Mouse (Mus musculus) small intestine, adult 2 months (tissue): ENCODE results near the gene Sec23b. TPM values are rescaled to one million over a fixed set of nuclear protein-coding genes. Genes with fewer than 3 reads are reported as not detected.
A peak's percentile ranks its signal among the peaks of the same experiment; 100 is the strongest.

ENCODE experiments used
- H3K27ac ChIP-seq: fragments of 200-500 bp; 2 replicates; pipeline ENCODE4 v1.5.1; 2012; ENCODE audit warnings: low read depth, low read length, control low read depth, inconsistent platforms; ENCODE audit not compliant: insufficient read depth
- H3K27me3 ChIP-seq: fragments of 200-500 bp; 2 replicates; pipeline ENCODE4 v1.6.1; 2012; ENCODE audit warnings: mild to moderate bottlenecking, moderate library complexity, low read length, inconsistent platforms; ENCODE audit not compliant: control insufficient read depth, insufficient read depth
- H3K36me3 ChIP-seq: fragments of 200-500 bp; 2 replicates; pipeline ENCODE4 v1.6.1; 2012; ENCODE audit warnings: mild to moderate bottlenecking, low read length, control low read depth, inconsistent platforms; ENCODE audit not compliant: control insufficient read depth, insufficient read depth
- H3K4me1 ChIP-seq: fragments of 200-500 bp; 2 replicates; pipeline ENCODE4 v1.6.1; 2012; ENCODE audit warnings: low read length, inconsistent platforms, mixed read lengths; ENCODE audit not compliant: control insufficient read depth, insufficient read depth, insufficient read length
- H3K4me3 ChIP-seq: fragments of 200-500 bp; 2 replicates; pipeline ENCODE4 v1.5.1; 2012; ENCODE audit warnings: low read depth, mild to moderate bottlenecking, control low read depth, inconsistent platforms, low read length, moderate library complexity
- CTCF ChIP-seq: fragments of 200-500 bp; IDR thresholded peaks from 2 replicates; pipeline ENCODE4 v1.5.1; 2012; ENCODE audit warnings: low read depth, mild to moderate bottlenecking, control low read depth, inconsistent platforms, low read length, moderate library complexity, mixed read lengths; ENCODE audit not compliant: insufficient replicate concordance, insufficient read length; ENCODE audit errors: extremely low read depth
- POLR2A ChIP-seq: fragments of 200-500 bp; IDR thresholded peaks from 2 replicates; pipeline ENCODE4 v1.6.1; 2012; ENCODE audit warnings: low read depth, mild to moderate bottlenecking, control low read depth, inconsistent platforms, low read length, moderate library complexity
- WGBS: fragments of 180-500 bp; shearing (Covaris S2); methylation state at CpG from one replicate; pipeline ENCODE4 v1.1.7; 2018; 5-methylcytosine and 5-hydroxymethylcytosine counted together
- polyA plus RNA-seq: library from polyadenylated mRNA; depleted of rRNA; stranded (reverse); fragments of >200 nt; gene quantifications from 2 replicates; pipeline ENCODE4 v1.2.3, GENCODE M21; 2012

The Sec23b gene
- polyA plus RNA-seq, 1 experiment = 36.5 TPM

- H3K36me3 ChIP-seq = peaks cover 39% of the 10 kb centered on the region
- no peak for TF ChIP-seq CTCF
- no peak for TF ChIP-seq POLR2A
- H3K4me1 ChIP-seq = peaks cover 5% of the 10 kb centered on the region; the same call in 1 of the 2 replicates
- H3K4me3 ChIP-seq = no peak overlapping the region
- H3K27me3 ChIP-seq = no peaks in the 10 kb centered on the region
- WGBS = 83% methylated on average over 4 of the region's 4 CpGs
- H3K27ac ChIP-seq = no peak overlapping the region
These were observed 14.8 kb upstream of the Sec23b start for GRCm38 (mm10) chr2:144541246-144541645.

- WGBS = 90% methylated on average over 6 of the region's 6 CpGs
- Histone ChIP-seq H3K4me1 (peaks cover 5% of the 10 kb centered on the region; the same call in 1 of the 2 replicates), H3K36me3 (peaks cover 23% of the 10 kb centered on the region), H3K4me3 (no peak overlapping the region), H3K27me3 (no peaks in the 10 kb centered on the region), H3K27ac (no peak overlapping the region)
- no peak for TF ChIP-seq POLR2A
- no peak for TF ChIP-seq CTCF
These were observed 12.4 kb upstream of the Sec23b start for GRCm38 (mm10) chr2:144543670-144544069.

GRCm38 (mm10) chr2:144544630-144545029 lies 11.4 kb upstream of the Sec23b start:
- WGBS = 39% methylated on average over 6 of the region's 6 CpGs
- Histone ChIP-seq H3K4me3 (no peak overlapping the region), H3K27me3 (no peaks in the 10 kb centered on the region), H3K27ac (no peak overlapping the region), H3K36me3 (peaks cover 14% of the 10 kb centered on the region), H3K4me1 (peaks cover 5% of the 10 kb centered on the region; the same call in 1 of the 2 replicates)
- TF ChIP-seq CTCF = no peak
- TF ChIP-seq POLR2A = no peak

GRCm38 (mm10) chr2:144545061-144545460 lies 11.0 kb upstream of the Sec23b start:
- Histone ChIP-seq H3K4me1 (peaks cover 5% of the 10 kb centered on the region; the same call in 1 of the 2 replicates), H3K27me3 (no peaks in the 10 kb centered on the region), H3K27ac (no peak overlapping the region), H3K36me3 (peaks cover 12% of the 10 kb centered on the region), H3K4me3 (no peak overlapping the region)
- TF ChIP-seq POLR2A = no peak
- no peak for TF ChIP-seq CTCF
- 38% methylated on average over 2 of the region's 2 CpGs for WGBS

- no peak overlapping the region for H3K27ac ChIP-seq
- H3K36me3 ChIP-seq = peaks cover 11% of the 10 kb centered on the region
- peaks cover 5% of the 10 kb centered on the region; the same call in 1 of the 2 replicates for H3K4me1 ChIP-seq
- H3K27me3 ChIP-seq = no peaks in the 10 kb centered on the region
- H3K4me3 ChIP-seq = no peak overlapping the region
- WGBS = 22% methylated on average over 1 of the region's 1 CpGs
- TF ChIP-seq CTCF = no peak
- TF ChIP-seq POLR2A = no peak
These were observed 10.5 kb upstream of the Sec23b start for GRCm38 (mm10) chr2:144545481-144545880.

GRCm38 (mm10) chr2:144547559-144547958 lies 8.5 kb upstream of the Sec23b start:
- H3K36me3 ChIP-seq = peaks cover 7% of the 10 kb centered on the region

GRCm38 (mm10) chr2:144550529-144550928 lies 5.5 kb upstream of the Sec23b start, which contains the start of gene Rbbp9:
Gene Rbbp9, minus strand, starts transcription at chr2:144550869.
- Histone ChIP-seq H3K27me3 (no peaks in the 10 kb centered on the region), H3K4me1 (peaks cover 3% of the 10 kb centered on the region; the same call in 1 of the 2 replicates), H3K36me3 (0 out of 2 replicates have a peak, but pooled peaks cover 2% of the 10 kb centered on the region), H3K4me3 (peak within 1 kb of the TSS; percentile 98), H3K27ac (no peak within 1 kb of the TSS)
- WGBS = under 1% methylated on average over 17 of the region's 17 CpGs
- TF ChIP-seq CTCF (no peak), POLR2A (no peak; the same call in 1 of the 2 replicates)

More at GRCm38 (mm10) chr2:144547559-144547958, 8.5 kb upstream of the Sec23b start:
- Histone ChIP-seq H3K4me1 (peaks cover 5% of the 10 kb centered on the region; the same call in 1 of the 2 replicates), H3K4me3 (no peak overlapping the region), H3K27me3 (no peaks in the 10 kb centered on the region), H3K27ac (no peak overlapping the region)
- TF ChIP-seq POLR2A (no peak), CTCF (no peak)
- WGBS = 33% methylated on average over 4 of the region's 4 CpGs
